13 mouse cellular contexts compared by ENCODE assay signal in genomic region chr6:71579478-71579877, GRCm38 (mm10). TPM values are rescaled to one million over a fixed set of nuclear protein-coding genes. Genes with fewer than 3 reads are reported as not detected.
DNase-seq lines count a peak whose midpoint lies in the region.
"Had no signal": no experiment of that assay in that cellular context is flagged by ENCODE, and none has a peak within 500 bp of the region (broad histone marks: within the 10 kb centered on the region; RNA-seq: fewer than 3 reads in every experiment).

No protein-coding gene starts in this region.

- H3K4me1 ChIP-seq in heart, embryonic 10.5 days = no peaks in the 10 kb centered on the region

- peak; percentile 75 for DNase-seq in heart, adult 11 months
- no peak for DNase-seq in heart, adult 8-10 months (ENCODE audit: low spot score)
- DNase-seq in heart, embryonic 10.5 days (ENCODE audit: low spot score) = peak; percentile 55
- DNase-seq in heart, adult 9 months (ENCODE audit: low spot score in 2 of 2) = no peak
- DNase-seq: adrenal gland, adult 8-10 months; adrenal gland, postnatal 25 days; B cell, adult 2 months; cerebellum, adult 11 months; cerebellum, adult 11-12 months; cerebellum, adult 18-20 months had no signal

- peaks cover 51% of the 10 kb centered on the region for H3K36me3 ChIP-seq in heart, embryonic 10.5 days

- 92% methylated on average over 11 of the region's 11 CpGs for WGBS in heart, embryonic 10.5 days

- H3K27ac ChIP-seq in heart, embryonic 10.5 days = no peak overlapping the region

- H3K4me3 ChIP-seq in heart, embryonic 10.5 days = no peak overlapping the region

- H3K9me3 ChIP-seq in heart, embryonic 10.5 days = no peaks in the 10 kb centered on the region
- H3K9me3 ChIP-seq: G1E had no signal

- no peaks in the 10 kb centered on the region for H3K27me3 ChIP-seq in heart, embryonic 10.5 days (ENCODE audit: insufficient read depth, poor library complexity, severe bottlenecking)
- H3K27me3 ChIP-seq: CH12.LX, Patski had no signal

RNA-seq across cellular contexts. Expression of gene Chmp3, which starts 35.9 kb away (rescaled TPM):
- 10 to 100 TPM; 48.0 to 79.1 (median 59.2) TPM for total RNA-seq in heart, adult 8-10 months (2022)
- 62.1 and 69.8 TPM in 2 replicates for polyA plus RNA-seq in heart, embryonic 10.5 days (2016; fragmentation: Nextera tagmentation; extraction: Ambion mirVana)

RNA-seq across cellular contexts. Expression of gene Kdm3a, which starts 53.3 kb away (rescaled TPM):
- total RNA-seq in heart, adult 8-10 months (2022) = 10 to 100 TPM; 17.4 to 19.9 (median 19.0) TPM
- polyA plus RNA-seq in heart, embryonic 10.5 days (2016; fragmentation: Nextera tagmentation; extraction: Ambion mirVana) = 42.8 and 43.9 TPM in 2 replicates

Comparison
In these comparisons a context has a peak if more than half of its experiments do, and no peak if none do; other contexts are left out.
1. DNase-seq: peak in heart, adult 11 months (single experiment) and heart, embryonic 10.5 days (single experiment); none in heart, adult 8-10 months (single experiment) and heart, adult 9 months (0 of 2).